Mouse (Mus musculus) megakaryocyte, embryonic 14.5 days (primary cell): ENCODE results near the gene Scarf2. TPM values are rescaled to one million over a fixed set of nuclear protein-coding genes. Genes with fewer than 3 reads are reported as not detected.
A peak's percentile ranks its signal among the peaks of the same experiment; 100 is the strongest.

Experiments
- H3K27me3 ChIP-seq: replicated peaks from 2 replicates; pipeline ENCODE3; 2012; ENCODE audit warnings: inconsistent platforms
- H3K36me3 ChIP-seq: replicated peaks from 2 replicates; pipeline ENCODE3; 2012; ENCODE audit warnings: low read length, inconsistent platforms, mixed read lengths
- H3K4me1 ChIP-seq: 2 replicates; pipeline ENCODE4 v1.6.1; 2012; ENCODE audit warnings: inconsistent platforms
- H3K4me3 ChIP-seq: replicated peaks from 2 replicates; pipeline ENCODE3; 2012; ENCODE audit warnings: moderate library complexity, mild to moderate bottlenecking, inconsistent platforms
- H3K9me3 ChIP-seq: 2 replicates; pipeline ENCODE4 v1.6.1; 2012; ENCODE audit warnings: inconsistent platforms
- FLI1 ChIP-seq: IDR thresholded peaks from 2 replicates; pipeline ENCODE4 v1.6.1; 2012; ENCODE audit warnings: low read length, inconsistent platforms, mixed read lengths
- GATA1 ChIP-seq: IDR thresholded peaks from 3 replicates; pipeline ENCODE4 v1.6.1; 2012; ENCODE audit warnings: mixed read lengths, low read length, inconsistent platforms, borderline replicate concordance
- polyA plus RNA-seq: library from polyadenylated mRNA; stranded (reverse); fragments of >175 nt; gene quantifications from 2 replicates; pipeline ENCODE4 v1.2.3, GENCODE M21; 2012; ENCODE audit warnings: low replicate concordance; ENCODE audit not compliant: insufficient read depth

Gene Scarf2
- polyA plus RNA-seq, 1 experiment: 0.79 TPM

DNA sequence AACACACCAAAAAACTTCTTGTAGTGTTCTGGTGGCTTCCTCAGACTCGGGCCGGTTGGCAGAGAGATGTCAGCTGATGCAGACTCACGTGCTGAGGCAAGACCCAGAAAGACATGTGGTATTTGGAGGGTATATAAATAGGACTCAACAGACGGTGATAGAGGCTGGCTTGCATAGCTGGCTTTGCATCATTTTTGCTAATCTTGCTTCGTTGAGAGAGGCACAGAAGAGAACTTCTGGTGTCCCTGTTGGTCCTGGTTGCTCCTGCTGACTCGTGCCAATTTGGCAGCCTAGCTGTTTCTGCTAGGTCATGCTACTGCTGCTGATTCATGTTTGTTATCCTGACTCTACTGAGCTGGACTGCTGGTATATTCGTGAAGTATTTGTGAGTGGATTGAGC is 28.2 kb upstream of the Scarf2 start:
- no peaks in the 10 kb centered on the region for H3K9me3 ChIP-seq
- TF ChIP-seq GATA1 (no peak), FLI1 (no peak)
- peaks cover 22% of the 10 kb centered on the region for H3K36me3 ChIP-seq
- H3K4me3 ChIP-seq: peak overlapping the region; percentile 29
- peaks cover 14% of the 10 kb centered on the region for H3K4me1 ChIP-seq
- peaks cover 6% of the 10 kb centered on the region for H3K27me3 ChIP-seq

DNA sequence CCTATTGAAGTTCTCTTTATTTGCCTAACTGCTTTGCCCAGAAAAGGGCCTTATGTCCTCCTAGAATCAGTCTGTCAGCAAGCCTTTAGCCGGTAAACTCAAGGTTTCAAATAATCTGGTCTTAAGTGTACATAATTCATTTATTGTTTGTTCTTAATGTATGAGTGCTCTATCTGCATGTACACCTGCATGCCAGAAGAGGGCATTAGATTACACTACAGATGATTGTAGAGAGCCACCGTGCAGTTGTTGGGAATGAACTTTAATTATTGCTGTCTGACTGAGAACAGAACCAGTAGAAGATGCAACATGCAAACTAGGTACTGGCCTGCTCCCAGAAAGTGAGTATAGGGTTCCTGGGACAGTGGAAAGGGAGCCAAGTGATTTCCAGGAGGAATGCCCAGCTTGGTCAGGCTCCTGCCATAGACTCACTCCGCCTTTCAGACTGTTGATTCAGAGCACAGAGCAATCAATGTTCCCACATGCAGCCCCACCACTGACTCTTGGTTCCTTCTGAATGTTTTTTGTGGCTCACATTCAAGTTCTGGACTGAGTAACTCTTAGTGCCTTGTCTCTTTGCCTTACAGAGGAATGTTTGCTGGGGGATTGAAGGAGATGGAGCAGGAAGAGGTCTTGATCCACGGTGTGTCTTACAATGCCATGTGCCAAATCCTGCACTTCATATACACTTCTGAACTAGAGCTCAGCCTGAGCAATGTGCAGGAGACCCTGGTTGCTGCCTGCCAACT is 25.8 kb upstream of the Scarf2 start:
- Histone ChIP-seq H3K9me3 (no peaks in the 10 kb centered on the region), H3K36me3 (peaks cover 17% of the 10 kb centered on the region), H3K4me3 (no peak overlapping the region), H3K27me3 (peaks cover 12% of the 10 kb centered on the region), H3K4me1 (peaks cover 10% of the 10 kb centered on the region)
- TF ChIP-seq GATA1 (no peak), FLI1 (no peak)

- no peak for TF ChIP-seq FLI1
- TF ChIP-seq GATA1: no peak
- Histone ChIP-seq H3K9me3 (no peaks in the 10 kb centered on the region), H3K4me1 (peaks cover 14% of the 10 kb centered on the region), H3K4me3 (no peak overlapping the region), H3K27me3 (peaks cover 28% of the 10 kb centered on the region), H3K36me3 (peaks cover 34% of the 10 kb centered on the region)
Measured at GRCm38 (mm10) chr16:17776828-17777227, 20.3 kb upstream of the Scarf2 start.

DNA sequence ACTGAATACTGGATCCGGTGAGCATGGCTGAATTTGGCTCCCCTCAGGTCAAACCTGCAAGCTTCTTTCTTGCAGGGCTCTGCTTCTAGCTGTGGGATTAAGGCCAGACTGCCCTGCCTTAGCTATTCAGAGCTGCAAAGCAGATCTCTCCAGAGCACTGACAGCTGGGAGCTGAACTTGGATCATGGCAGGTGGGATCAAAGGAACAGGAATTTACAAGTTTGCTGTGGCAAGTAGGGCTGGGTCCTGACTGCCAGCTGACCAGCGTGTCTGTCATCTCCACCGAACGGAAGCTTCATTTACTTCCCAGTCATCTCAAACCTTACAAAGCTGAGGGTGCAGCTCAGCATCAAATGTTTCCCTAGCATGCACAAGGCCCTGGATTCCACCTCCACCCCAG is 18.9 kb upstream of the Scarf2 start:
- Histone ChIP-seq H3K36me3 (peaks cover 27% of the 10 kb centered on the region), H3K9me3 (no peaks in the 10 kb centered on the region), H3K4me1 (peaks cover 14% of the 10 kb centered on the region), H3K27me3 (peaks cover 28% of the 10 kb centered on the region), H3K4me3 (no peak overlapping the region)
- TF ChIP-seq GATA1: no peak
- no peak for TF ChIP-seq FLI1

DNA sequence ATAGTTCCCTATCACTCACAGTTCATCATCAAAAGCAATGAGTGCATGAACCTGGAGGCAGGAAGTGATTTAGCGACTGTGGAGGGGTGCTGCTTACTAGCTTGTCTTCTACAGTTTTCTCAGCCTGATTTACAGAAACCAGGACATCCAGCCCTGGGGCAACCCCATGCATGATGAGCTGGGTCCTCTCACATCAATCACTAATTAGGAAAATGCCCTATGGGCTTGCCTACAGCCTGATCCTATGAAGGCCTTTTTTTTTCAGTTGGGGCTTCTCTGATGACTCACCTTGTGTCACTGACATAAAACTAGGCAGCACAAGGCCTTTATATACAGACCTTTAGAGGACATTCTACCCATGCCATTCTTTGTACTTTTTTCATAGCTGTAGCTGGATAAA is 17.4 kb upstream of the Scarf2 start:
- Histone ChIP-seq H3K4me3 (no peak overlapping the region), H3K9me3 (no peaks in the 10 kb centered on the region), H3K36me3 (peaks cover 29% of the 10 kb centered on the region), H3K27me3 (peaks cover 30% of the 10 kb centered on the region), H3K4me1 (peaks cover 21% of the 10 kb centered on the region)
- TF ChIP-seq FLI1 (no peak), GATA1 (no peak)

GRCm38 (mm10) chr16:17785337-17785736 is 11.7 kb upstream of the Scarf2 start:
- Histone ChIP-seq H3K4me3 (no peak overlapping the region), H3K27me3 (peaks cover 37% of the 10 kb centered on the region), H3K36me3 (peaks cover 30% of the 10 kb centered on the region), H3K9me3 (no peaks in the 10 kb centered on the region), H3K4me1 (peaks cover 14% of the 10 kb centered on the region)
- TF ChIP-seq FLI1: no peak
- TF ChIP-seq GATA1: no peak

DNA sequence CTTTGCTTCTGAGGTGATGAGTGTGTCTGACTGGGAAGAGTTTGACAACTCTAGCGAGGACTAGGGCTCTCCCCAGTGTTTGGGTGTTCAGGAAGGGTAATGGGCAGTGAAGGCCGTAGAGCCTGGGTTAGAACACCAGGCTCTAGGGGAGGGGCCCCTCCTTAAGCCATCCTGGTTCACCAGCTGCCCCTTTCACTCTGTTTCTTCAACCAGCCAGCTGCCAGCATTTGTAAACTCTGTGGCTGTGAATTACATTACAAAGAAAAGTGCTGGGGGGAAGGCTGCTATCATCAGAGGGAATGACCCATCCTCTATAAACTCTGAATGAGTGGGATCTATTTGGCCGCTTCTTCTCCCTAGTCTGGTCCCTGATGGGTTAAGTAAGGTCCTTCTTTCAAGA is 4.4 kb upstream of the Scarf2 start:
- peaks cover 75% of the 10 kb centered on the region for H3K27me3 ChIP-seq
- H3K4me3 ChIP-seq: no peak overlapping the region
- no peak for TF ChIP-seq FLI1
- TF ChIP-seq GATA1: no peak
- peaks cover 22% of the 10 kb centered on the region for H3K36me3 ChIP-seq
- no peaks in the 10 kb centered on the region for H3K9me3 ChIP-seq
- H3K4me1 ChIP-seq: peaks cover 12% of the 10 kb centered on the region

GRCm38 (mm10) chr16:17794047-17794446 is 3.0 kb upstream of the Scarf2 start:
- TF ChIP-seq GATA1: no peak
- Histone ChIP-seq H3K27me3 (peaks cover 83% of the 10 kb centered on the region), H3K9me3 (no peaks in the 10 kb centered on the region), H3K4me1 (peaks cover 20% of the 10 kb centered on the region), H3K4me3 (no peak overlapping the region), H3K36me3 (peaks cover 19% of the 10 kb centered on the region)

DNA sequence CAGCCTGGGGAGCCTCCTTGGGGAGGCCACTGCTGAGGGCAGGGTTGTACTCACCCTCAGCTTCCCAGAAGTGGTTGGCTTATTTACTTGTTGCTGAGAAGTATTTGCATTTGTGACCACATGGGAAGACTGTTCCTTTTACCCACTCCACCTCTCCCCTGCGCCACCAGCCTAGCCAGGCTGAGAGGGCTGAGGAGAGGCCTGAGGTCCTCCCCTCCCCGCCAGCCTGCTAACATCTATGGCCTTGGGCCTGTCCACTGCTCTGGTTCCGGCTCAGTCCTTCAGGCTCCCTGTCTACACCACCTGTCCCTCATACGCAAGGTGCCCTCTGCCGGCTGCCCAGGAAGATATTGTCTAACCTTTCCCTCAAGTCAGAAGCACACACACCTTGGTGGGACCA is 1.4 kb upstream of the Scarf2 start:
- no peak overlapping the region for H3K4me3 ChIP-seq
- peaks cover 20% of the 10 kb centered on the region for H3K4me1 ChIP-seq
- H3K36me3 ChIP-seq: peaks cover 9% of the 10 kb centered on the region
- TF ChIP-seq GATA1 (no peak), FLI1 (no peak)
- H3K9me3 ChIP-seq: no peaks in the 10 kb centered on the region
- peaks cover 90% of the 10 kb centered on the region for H3K27me3 ChIP-seq

DNA sequence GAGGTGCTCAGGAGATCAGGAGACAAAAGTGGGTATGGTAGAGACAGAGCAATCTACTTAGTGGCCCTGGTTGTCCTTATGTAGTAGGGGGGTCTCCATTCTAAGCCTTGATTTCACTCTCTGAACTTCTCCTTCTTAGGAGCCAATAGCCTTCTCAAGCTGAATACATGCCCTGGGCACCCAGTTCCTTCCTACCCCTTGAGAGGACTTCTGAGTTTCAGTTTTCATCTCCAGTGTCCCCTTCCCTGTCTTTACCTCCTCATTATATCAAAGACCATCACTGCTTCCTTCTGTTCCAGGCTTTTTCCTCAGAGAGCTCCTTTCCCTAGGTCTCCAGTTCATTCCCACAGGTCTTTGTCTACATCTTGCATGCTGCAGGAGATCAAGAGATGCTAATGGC is 563 bp upstream of the Scarf2 start:
- Histone ChIP-seq H3K4me3 (peak overlapping the region; percentile 5), H3K9me3 (no peaks in the 10 kb centered on the region), H3K36me3 (peaks cover 9% of the 10 kb centered on the region), H3K4me1 (peaks cover 20% of the 10 kb centered on the region), H3K27me3 (peaks cover 95% of the 10 kb centered on the region)
- TF ChIP-seq FLI1 (no peak), GATA1 (no peak)

DNA sequence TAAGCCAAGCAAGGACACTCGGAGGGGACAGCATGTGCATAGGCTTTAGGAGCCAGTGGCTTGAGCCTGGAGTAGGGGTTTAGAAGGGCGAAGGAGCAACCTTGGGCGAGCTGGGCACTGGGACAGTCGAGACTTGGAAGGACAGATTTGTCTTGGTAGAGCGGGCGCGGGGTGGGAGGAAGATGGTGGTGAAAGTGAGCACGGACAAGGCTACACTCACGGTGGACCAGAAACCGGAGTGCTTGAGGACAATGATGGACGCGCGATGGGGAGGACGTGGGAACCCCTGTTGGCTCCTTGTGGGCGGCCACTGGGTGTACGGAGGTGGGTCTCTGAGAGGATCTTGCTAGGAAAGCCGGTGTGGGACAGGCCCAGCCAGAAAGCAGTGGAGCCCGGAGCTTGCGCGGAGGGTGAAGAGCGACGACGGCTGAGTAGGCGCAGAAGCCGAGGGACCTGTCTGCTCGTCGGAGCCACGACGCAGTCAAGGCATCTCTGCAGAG is 780 bp downstream of the Scarf2 start:
- H3K36me3 ChIP-seq: peaks cover under 1% of the 10 kb centered on the region
- H3K9me3 ChIP-seq: no peaks in the 10 kb centered on the region
- no peak for TF ChIP-seq GATA1
- TF ChIP-seq FLI1: no peak
- peak overlapping the region; percentile 56 for H3K4me3 ChIP-seq
- H3K27me3 ChIP-seq: peaks cover 96% of the 10 kb centered on the region
- H3K4me1 ChIP-seq: peaks cover 27% of the 10 kb centered on the region
